Mouse (Mus musculus): ENCODE results near the gene Foxo3.

DNA sequence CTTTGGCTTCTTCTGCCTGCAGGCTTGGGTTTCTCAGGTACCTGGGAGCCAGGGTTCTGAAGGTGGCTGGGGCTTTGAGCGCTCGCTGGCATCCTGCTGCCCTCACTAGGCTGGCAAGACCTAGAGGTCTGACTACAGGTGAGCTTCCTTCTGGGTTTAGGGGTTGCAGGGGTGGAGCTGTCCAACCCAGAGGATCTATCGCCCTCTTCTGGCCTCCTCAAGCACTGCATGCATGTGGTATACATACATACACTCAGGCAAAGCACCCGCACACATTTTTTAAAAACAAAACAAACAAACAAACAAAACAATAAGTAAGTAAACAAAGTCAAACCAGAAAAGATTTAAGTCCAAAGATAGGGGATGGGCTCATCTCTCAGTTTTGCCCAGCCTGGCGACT lies 14.8 kb upstream of the Foxo3 start:
- TF ChIP-seq RCOR1 (conservative IDR thresholded peaks at IDR 0.05; ENCODE audit: low read depth, low read length) = no peak
- no peak for TF ChIP-seq UBTF (IDR thresholded peaks at IDR 0.05; ENCODE audit: low read depth, low read length)
- TF ChIP-seq CTCF (conservative IDR thresholded peaks at IDR 0.05 in 1 of 2, IDR thresholded peaks at IDR 0.05 in 1 of 2; ENCODE audit: low read depth in 2 of 2, low read length in 2 of 2) = peak; percentile 79 to 83
- no peak for TF ChIP-seq TBP (conservative IDR thresholded peaks at IDR 0.05; ENCODE audit: low read depth, low read length)
- no peak for TF ChIP-seq POLR2A (IDR thresholded peaks at IDR 0.05; ENCODE audit: low read depth, low read length)
